Mouse (Mus musculus): ENCODE data around the gene Nags.
"Not testable (repeated sequence)": the region's sequence is repeated elsewhere in the genome, so short reads cannot be mapped to it uniquely, and the experiment has no call there.

The Nags gene

GRCm38 (mm10) chr11:102156786-102157089 lies 11.4 kb downstream of the Nags start:
- no peak for DNase-seq (ENCODE audit: low read depth)

GRCm38 (mm10) chr11:102158024-102158423 lies 12.7 kb downstream of the Nags start:
- DNase-seq (ENCODE audit: low read depth), result not testable (repeated sequence)

DNA sequence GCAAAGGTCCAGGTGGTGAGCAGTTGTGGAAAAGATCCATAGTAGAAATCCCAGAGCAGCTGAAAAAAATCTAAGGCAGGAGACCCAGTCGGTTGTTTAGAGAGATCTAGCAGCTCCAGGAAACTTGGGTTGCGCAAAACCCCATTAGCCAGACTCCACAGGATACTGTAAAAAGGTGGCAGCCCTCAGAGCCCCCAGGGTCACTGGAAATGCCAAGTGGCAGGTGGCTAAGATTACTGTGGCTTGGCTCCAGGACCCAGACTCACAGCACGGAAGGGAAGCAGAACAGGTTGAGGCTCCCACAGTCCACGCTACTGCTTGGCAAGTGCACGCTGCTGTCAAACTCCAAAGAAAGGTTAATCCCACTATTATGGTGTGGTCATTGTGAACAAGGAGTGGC lies 14.5 kb downstream of the Nags start:
- peak; percentile 60 for DNase-seq (ENCODE audit: low read depth)

DNA sequence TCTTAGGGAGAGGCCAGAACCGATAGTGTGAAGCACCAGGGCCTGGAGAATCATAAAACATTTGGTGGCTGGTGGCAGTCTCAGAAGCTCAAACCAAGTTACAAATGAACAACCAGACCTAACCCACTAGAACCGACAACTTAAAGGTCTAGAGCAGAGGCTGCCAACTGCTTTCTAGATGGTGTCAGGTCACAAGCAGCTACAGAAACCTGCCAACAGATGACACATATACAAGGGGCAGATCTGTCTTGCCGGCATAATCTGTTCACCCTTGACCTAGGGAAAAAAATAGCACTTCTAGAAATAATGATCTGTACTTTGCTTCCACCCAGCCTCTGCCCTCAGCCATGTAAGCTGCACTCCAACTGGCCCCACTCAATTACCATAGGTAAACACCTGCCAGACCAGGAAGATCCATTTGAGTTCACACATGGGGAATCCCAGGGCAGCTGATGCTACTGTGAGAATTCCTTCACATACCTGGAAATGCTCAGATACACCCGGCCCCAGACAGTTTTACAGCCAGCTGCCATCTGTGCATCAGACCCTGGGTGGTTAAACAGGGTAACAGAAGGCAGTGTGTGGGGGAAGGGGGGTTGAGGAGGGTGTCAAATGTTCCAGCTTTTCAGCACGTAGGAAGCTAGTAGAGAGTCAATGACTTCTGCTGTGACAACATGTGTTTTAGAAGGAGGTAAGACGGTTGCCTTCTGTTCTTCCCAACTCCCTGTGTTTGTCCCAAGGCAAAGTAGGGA lies 20.8 kb downstream of the Nags start:
- no peak for DNase-seq (ENCODE audit: low read depth)

GRCm38 (mm10) chr11:102167539-102167938 lies 22.2 kb downstream of the Nags start:
- no peak for DNase-seq (ENCODE audit: low read depth)

GRCm38 (mm10) chr11:102168689-102169088 lies 23.4 kb downstream of the Nags start:
- no peak for DNase-seq (ENCODE audit: low read depth)

- no peak for DNase-seq (ENCODE audit: low read depth)
These were observed 34.5 kb downstream of the Nags start for GRCm38 (mm10) chr11:102179836-102180235.

GRCm38 (mm10) chr11:102184253-102184645 lies 38.9 kb downstream of the Nags start:
- DNase-seq (ENCODE audit: low read depth), result peak; percentile 36

DNA sequence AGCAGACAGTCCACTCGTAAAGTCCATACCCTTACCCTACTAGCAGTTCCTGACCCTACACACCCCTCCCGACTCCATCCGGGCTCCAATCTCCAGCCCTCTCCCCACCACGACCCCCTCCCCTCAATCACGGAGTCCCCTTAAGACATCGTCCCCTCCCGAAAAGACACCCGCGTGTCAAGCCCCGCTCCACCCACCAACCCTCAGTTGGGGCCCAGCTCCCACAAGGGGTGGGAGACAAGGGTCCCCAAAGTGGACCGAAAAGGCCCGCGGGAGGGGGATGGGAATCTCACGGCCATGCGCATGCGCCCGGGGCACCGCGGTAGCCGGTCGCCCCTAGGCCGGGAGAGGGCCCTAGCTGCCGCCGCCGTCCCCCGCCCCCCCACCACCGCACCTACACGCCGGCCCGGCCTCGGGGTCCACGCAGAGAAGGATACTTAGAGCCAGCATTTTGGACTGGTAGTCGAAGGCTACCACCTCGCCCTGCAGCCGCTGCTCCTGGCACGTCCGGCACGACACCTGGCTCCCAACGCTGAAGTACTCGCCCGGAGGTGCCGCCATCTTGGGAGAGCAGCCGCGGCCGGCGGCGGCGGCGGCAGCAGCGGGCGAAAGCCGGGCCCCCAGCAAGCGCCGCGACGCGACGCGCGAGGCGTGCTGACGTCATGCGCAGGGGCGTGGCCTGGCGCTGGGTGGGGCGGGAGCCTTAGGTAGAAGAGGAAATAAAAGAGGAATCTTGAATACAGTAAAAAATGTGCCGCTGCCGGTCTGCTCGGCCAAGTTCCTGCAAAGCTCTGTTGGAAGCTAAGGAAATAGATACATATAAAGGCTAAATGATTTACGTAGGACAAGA lies 39.6 kb downstream of the Nags start, which contains the start of gene Lsm12:
Gene Lsm12, minus strand, starts transcription at position 651 of the 850 bp plus-strand sequence.
- DNase-seq (ENCODE audit: low read depth), result peak; percentile 94

GRCm38 (mm10) chr11:102185677-102186076 lies 40.4 kb downstream of the Nags start:
- no peak for DNase-seq (ENCODE audit: low read depth)

GRCm38 (mm10) chr11:102186235-102186634 lies 40.9 kb downstream of the Nags start:
- DNase-seq (ENCODE audit: low read depth), result no peak

DNA sequence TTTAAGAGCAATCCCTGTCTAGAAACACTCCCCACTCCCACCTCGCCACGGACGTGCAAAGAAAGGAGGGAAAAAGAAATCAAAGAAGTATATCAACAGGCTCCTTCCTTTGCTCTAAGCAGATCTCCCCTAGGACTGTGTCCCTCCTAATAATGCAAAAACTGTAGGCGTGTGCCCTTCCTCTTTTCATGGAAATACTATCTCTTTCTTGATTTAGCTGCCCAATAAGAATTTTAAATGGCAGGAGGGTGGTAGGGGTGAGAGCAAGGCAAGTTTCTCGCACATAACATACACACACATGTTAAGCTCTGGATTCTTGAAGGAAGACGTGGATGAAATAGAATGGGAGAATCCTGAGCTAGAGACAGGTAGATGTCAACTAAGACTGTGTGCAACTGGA lies 43.7 kb downstream of the Nags start:
- no peak for DNase-seq (ENCODE audit: low read depth)

DNA sequence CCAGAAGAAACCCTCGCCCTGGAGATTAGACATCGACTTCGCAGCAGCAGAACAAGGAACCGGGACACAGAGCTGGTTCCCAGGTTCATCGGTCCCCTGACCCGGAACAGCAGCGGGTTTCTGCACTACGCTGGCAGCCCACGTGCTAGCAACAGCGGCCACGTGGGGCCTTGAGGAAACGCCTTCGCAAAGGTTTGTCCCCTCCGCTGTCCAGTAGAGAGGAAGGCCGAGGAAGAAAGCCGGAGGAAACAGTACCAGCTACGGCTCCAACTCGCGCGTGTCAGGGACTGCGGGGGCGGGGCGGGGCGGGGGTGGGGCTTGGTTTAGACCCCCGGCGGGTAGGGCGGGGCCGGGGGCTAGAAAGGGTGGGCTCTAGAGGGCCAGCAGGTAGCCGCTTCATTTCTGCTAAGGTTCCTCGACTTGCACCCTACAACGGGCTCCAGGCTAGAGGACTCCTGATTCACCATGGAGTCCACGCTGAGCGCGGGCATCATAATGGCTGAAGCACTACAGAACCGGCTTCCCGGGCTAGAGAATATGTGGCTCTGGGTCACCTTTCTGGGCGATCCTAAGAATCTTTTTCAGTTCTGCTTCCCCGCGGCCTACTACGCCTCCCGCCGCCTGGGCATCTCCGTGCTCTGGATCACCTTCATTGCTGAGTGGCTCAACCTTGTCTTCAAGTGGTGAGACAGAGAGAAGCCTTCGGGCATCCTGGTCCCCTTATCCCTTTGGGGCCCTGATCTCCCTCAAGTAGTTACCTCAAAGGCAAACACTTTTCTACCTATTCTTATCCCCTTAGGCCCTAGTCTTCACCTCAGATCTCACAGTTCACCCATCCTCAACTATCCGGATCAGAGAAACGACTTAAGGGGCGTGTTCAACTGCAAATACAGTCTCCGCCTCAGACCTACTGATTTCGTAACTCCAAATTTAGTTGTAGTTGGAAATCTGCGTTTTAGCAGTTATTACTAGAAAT lies 44.4 kb downstream of the Nags start, which contains the start of gene G6pc3:
Gene G6pc3, plus strand, starts transcription at position 160 of the 976 bp plus-strand sequence.
- peak; percentile 97 for DNase-seq (ENCODE audit: low read depth)

GRCm38 (mm10) chr11:102190848-102191247 lies 45.5 kb downstream of the Nags start:
- peak; percentile 73 for DNase-seq (ENCODE audit: low read depth)

DNA sequence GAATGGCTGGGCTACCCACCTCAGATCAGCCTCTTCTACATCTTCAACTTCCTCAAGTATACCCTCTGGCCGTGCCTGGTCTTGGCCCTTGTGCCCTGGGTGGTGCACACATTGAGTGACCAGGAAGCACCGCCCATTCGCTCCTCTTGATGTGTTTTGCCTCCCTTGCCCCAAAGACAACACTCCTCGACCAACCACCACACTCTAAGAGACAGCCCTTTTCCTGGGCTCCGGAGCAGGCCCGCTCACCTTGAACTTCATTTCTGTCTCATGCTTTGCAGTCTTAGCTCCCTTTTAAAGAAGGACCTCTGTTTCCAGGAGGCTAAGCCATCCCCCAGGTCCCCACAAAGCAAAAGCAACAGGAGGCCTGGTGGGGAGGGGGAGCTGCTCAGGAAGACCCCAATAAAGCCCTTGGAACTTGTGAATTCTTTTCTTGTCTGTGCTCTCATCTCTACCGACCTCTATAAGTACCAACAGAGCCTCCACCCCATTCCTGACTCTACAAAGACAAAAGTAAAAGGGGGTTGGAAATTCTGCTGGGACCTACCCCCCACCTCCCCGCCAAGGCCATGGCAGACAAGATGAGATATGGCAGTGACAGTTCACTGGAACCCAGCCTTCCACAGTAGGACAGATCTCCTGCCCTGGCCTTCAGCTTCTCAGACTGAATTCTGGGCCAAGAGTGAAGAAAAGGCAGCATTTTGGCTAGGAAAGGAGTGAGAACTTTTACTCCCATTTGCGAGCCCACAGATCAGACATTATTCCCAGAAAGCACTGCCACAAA lies 48.5 kb downstream of the Nags start:
- no peak for DNase-seq (ENCODE audit: low read depth)

GRCm38 (mm10) chr11:102196018-102196797 lies 50.9 kb downstream of the Nags start:
- DNase-seq (ENCODE audit: low read depth), result no peak

DNA sequence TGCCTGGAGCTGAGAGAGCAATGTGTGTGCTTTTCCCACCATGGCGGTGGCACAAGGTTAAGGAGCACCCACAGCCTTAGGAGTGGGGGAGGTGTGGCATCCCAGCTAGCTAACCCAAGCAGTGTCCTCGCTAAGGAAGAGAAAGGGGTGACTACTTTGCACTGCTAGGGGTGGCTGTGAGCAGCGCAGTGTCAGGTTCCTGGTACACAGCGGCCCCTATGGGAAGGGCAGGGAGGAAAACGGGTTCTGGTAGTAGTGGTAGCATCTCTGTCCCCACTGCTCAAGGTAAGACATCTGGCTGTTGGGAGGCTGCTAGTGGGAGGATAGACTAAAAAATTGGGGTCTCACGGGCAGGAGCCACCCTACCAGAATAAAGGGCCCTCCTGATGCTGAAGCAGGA lies 52.9 kb downstream of the Nags start:
- no peak for DNase-seq (ENCODE audit: low read depth)

Data from 416B (cell line).